Mouse (Mus musculus): Measurements from ENCODE around the gene Tmbim1. TPM values are rescaled to one million over a fixed set of nuclear protein-coding genes. Genes with fewer than 3 reads are reported as not detected.

The Tmbim1 gene
- polyA plus RNA-seq, 1 experiment: 69.2 TPM

DNA sequence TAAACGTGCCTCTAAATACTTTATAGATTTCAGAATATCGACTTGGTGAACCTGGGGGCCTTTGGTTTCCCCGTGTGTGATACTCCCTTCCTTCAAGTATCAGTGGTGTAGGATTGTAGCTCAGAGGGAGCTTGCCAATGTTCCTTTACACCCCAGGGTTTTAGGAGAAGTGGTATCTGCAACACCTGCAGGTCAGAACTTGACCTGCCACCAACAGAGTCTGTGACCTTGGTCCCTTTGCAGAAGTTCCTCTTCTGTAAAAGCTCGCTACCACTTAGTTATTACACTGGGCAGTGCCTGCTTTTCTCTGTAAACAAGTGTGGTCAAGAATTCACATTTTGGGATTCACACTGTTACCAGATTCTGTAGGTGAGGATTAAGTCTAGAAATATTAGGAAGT, 55.3 kb downstream of the Tmbim1 start:
- H3K27me3 ChIP-seq (ENCODE audit: control insufficient read depth, insufficient read depth, low read length): no peaks in the 10 kb centered on the region
- no peak for DNase-seq
- 65% methylated on average over 4 of the region's 4 CpGs for WGBS
- TF ChIP-seq POLR2A (IDR thresholded peaks at IDR 0.05; ENCODE audit: control insufficient read depth, extremely low read depth, insufficient read depth, low read length, poor library complexity) (no peak), CTCF (IDR thresholded peaks at IDR 0.05; ENCODE audit: borderline replicate concordance, control insufficient read depth, extremely low read depth, insufficient read depth, low read length, poor library complexity) (no peak)
- H3K36me3 ChIP-seq (ENCODE audit: control insufficient read depth, insufficient read depth, low read length): peaks cover 75% of the 10 kb centered on the region
- no peak overlapping the region for H3K27ac ChIP-seq (ENCODE audit: control insufficient read depth, insufficient read depth, low read length)
- peaks cover 13% of the 10 kb centered on the region for H3K4me1 ChIP-seq (replicated peaks; ENCODE audit: control insufficient read depth, insufficient read depth, low read length)
- H3K4me3 ChIP-seq (ENCODE audit: control insufficient read depth, insufficient read depth, low read length): no peak overlapping the region

DNA sequence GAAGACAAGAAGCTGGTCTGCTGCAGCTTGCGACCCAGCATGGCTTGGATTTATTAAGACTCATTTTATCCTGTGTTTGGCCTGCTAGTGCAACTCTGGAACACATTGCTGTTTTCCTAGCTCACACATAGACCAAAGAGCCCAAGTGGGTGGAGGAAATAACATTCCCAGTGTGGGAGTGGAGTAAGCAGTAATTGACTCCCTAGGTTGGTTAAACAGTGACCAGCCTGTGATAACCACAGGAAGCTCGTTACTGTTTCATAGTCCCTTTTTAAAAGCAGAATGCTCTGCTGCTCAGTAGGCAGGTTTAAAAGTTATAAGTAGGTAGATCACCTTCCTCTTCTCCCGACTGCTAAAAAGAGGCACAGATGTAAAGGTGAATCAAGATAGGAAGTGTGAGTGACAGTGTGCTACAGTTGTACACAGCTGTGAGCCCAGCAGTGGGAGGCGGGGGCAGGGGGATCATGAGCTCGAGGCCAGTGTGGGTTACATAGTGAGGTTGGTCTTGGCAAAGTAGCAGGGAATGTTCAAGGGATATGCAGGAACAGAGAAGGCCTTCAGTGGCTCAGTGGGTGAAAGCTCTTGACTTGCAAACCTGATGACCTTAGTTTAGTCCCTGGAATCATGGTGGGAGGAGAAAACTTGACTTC, 56.0 kb downstream of the Tmbim1 start:
- H3K27me3 ChIP-seq (ENCODE audit: control insufficient read depth, insufficient read depth, low read length): no peaks in the 10 kb centered on the region
- TF ChIP-seq CTCF (IDR thresholded peaks at IDR 0.05; ENCODE audit: borderline replicate concordance, control insufficient read depth, extremely low read depth, insufficient read depth, low read length, poor library complexity): no peak
- TF ChIP-seq POLR2A (IDR thresholded peaks at IDR 0.05; ENCODE audit: control insufficient read depth, extremely low read depth, insufficient read depth, low read length, poor library complexity): no peak
- peak; percentile 20 for DNase-seq
- peaks cover 13% of the 10 kb centered on the region for H3K4me1 ChIP-seq (replicated peaks; ENCODE audit: control insufficient read depth, insufficient read depth, low read length)
- H3K4me3 ChIP-seq (ENCODE audit: control insufficient read depth, insufficient read depth, low read length): no peak overlapping the region
- WGBS: 30% methylated on average over 5 of the region's 5 CpGs
- peak overlapping the region; percentile 58 for H3K27ac ChIP-seq (ENCODE audit: control insufficient read depth, insufficient read depth, low read length)
- peaks cover 68% of the 10 kb centered on the region for H3K36me3 ChIP-seq (ENCODE audit: control insufficient read depth, insufficient read depth, low read length)

DNA sequence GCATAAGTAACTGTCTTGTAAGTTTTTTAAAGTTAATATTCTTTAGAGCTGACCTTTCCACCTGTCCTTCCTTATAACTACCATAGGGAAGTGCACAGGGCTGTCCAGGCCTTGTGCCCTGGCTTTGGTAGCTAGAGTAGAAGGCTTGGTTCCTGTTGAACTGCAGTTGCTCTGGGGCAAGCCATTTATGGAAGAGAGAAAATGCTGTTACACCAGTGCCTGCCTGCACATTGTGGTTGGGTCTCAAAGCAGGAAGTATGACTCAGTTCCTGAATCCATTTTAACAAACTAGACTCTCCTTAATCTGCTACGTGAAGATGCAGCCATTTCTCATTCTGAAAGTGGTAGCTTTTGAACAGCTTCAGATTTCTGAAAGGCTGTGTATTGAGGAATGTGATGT, 56.6 kb downstream of the Tmbim1 start:
- DNase-seq: peak; percentile 48
- Histone ChIP-seq H3K36me3 (ENCODE audit: control insufficient read depth, insufficient read depth, low read length) (peaks cover 62% of the 10 kb centered on the region), H3K27ac (ENCODE audit: control insufficient read depth, insufficient read depth, low read length) (peak overlapping the region; percentile 84), H3K4me1 (replicated peaks; ENCODE audit: control insufficient read depth, insufficient read depth, low read length) (peaks cover 16% of the 10 kb centered on the region), H3K4me3 (ENCODE audit: control insufficient read depth, insufficient read depth, low read length) (no peak overlapping the region), H3K27me3 (ENCODE audit: control insufficient read depth, insufficient read depth, low read length) (no peaks in the 10 kb centered on the region)
- WGBS: 8% methylated on average over 1 of the region's 1 CpGs
- TF ChIP-seq CTCF (IDR thresholded peaks at IDR 0.05; ENCODE audit: borderline replicate concordance, control insufficient read depth, extremely low read depth, insufficient read depth, low read length, poor library complexity) (no peak), POLR2A (IDR thresholded peaks at IDR 0.05; ENCODE audit: control insufficient read depth, extremely low read depth, insufficient read depth, low read length, poor library complexity) (no peak)

DNA sequence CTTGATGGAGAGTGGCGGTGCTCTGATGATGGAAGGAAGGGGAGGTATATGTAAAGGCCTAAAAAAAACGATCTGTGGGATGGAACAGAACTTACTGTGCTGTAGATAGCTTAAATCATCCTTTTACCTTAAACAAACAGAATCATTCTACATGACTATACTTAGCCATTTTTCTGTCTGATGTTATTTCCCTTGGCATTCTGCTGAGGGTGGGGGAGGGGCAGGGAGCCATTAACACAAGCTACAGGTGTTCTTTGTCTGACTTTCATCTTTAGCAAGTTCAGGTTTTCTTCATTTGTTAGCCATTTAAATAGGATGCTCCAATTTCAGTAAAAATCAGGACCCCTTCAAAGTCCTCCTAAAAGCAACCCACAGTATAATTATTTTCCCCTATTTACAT, 59.9 kb downstream of the Tmbim1 start:
- no peak overlapping the region; the same call in 1 of the 2 replicates for H3K27ac ChIP-seq (ENCODE audit: control insufficient read depth, insufficient read depth, low read length)
- H3K36me3 ChIP-seq (ENCODE audit: control insufficient read depth, insufficient read depth, low read length): peaks cover 32% of the 10 kb centered on the region
- peaks cover 23% of the 10 kb centered on the region for H3K4me1 ChIP-seq (replicated peaks; ENCODE audit: control insufficient read depth, insufficient read depth, low read length)
- WGBS: 66% methylated on average over 2 of the region's 2 CpGs
- no peak overlapping the region for H3K4me3 ChIP-seq (ENCODE audit: control insufficient read depth, insufficient read depth, low read length)
- no peak for DNase-seq
- TF ChIP-seq CTCF (IDR thresholded peaks at IDR 0.05; ENCODE audit: borderline replicate concordance, control insufficient read depth, extremely low read depth, insufficient read depth, low read length, poor library complexity) (no peak), POLR2A (IDR thresholded peaks at IDR 0.05; ENCODE audit: control insufficient read depth, extremely low read depth, insufficient read depth, low read length, poor library complexity) (no peak)
- H3K27me3 ChIP-seq (ENCODE audit: control insufficient read depth, insufficient read depth, low read length): no peaks in the 10 kb centered on the region

DNA sequence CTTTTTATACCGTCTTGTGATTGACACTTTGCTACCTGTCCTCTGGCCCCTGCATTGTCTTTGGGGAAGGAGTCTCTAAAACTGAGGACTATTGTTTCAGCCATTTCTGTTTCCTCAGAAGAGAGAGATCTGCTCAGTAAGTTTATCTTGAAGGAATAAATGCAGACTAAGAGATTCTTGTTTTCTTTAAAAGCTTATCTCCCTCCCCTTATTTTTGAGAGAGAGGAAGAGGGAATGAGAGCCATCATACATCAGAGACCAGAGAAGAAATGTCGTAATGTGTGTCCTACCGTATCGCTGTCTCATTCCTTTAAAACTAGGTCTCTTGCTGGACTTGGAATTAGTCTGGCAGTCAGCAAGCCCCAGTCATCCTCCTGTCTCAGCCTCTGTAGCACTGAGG, 64.6 kb downstream of the Tmbim1 start:
- H3K36me3 ChIP-seq (ENCODE audit: control insufficient read depth, insufficient read depth, low read length): no peaks in the 10 kb centered on the region
- H3K4me1 ChIP-seq (replicated peaks; ENCODE audit: control insufficient read depth, insufficient read depth, low read length): peaks cover 26% of the 10 kb centered on the region

DNA sequence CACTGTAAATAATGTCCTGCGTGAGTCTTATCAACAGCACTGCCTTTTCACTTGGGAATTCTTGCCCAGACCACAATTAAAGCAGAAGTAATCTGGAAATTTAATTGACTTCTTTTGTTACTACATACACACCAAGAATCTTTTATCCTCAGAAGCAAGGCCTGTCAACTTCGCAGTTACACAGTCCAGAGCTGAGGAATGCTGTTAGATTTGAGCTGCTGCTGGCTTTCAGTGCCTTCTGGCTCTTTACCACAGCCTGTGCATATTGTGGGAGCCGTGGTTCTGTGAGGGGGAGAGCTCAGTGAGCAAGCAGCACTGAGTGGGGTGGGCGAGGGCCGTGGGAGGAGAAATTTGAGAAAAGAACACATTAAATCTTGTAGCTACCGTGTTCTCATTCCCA, 65.1 kb downstream of the Tmbim1 start:
- Histone ChIP-seq H3K27me3 (ENCODE audit: control insufficient read depth, insufficient read depth, low read length) (no peaks in the 10 kb centered on the region), H3K4me3 (ENCODE audit: control insufficient read depth, insufficient read depth, low read length) (no peak overlapping the region), H3K27ac (ENCODE audit: control insufficient read depth, insufficient read depth, low read length) (no peak overlapping the region), H3K36me3 (ENCODE audit: control insufficient read depth, insufficient read depth, low read length) (no peaks in the 10 kb centered on the region), H3K4me1 (replicated peaks; ENCODE audit: control insufficient read depth, insufficient read depth, low read length) (peaks cover 26% of the 10 kb centered on the region)
- WGBS: 54% methylated on average over 6 of the region's 6 CpGs
- DNase-seq: no peak
- TF ChIP-seq CTCF (IDR thresholded peaks at IDR 0.05; ENCODE audit: borderline replicate concordance, control insufficient read depth, extremely low read depth, insufficient read depth, low read length, poor library complexity) (no peak), POLR2A (IDR thresholded peaks at IDR 0.05; ENCODE audit: control insufficient read depth, extremely low read depth, insufficient read depth, low read length, poor library complexity) (no peak)

More for the DNA sequence above, 64.6 kb downstream of the Tmbim1 start:
- Histone ChIP-seq H3K27ac (ENCODE audit: control insufficient read depth, insufficient read depth, low read length) (no peak overlapping the region), H3K27me3 (ENCODE audit: control insufficient read depth, insufficient read depth, low read length) (no peaks in the 10 kb centered on the region), H3K4me3 (ENCODE audit: control insufficient read depth, insufficient read depth, low read length) (no peak overlapping the region)
- TF ChIP-seq POLR2A (IDR thresholded peaks at IDR 0.05; ENCODE audit: control insufficient read depth, extremely low read depth, insufficient read depth, low read length, poor library complexity): no peak
- no peak for TF ChIP-seq CTCF (IDR thresholded peaks at IDR 0.05; ENCODE audit: borderline replicate concordance, control insufficient read depth, extremely low read depth, insufficient read depth, low read length, poor library complexity)
- 83% methylated on average over 4 of the region's 4 CpGs for WGBS
- no peak for DNase-seq

Data from thymus, adult 2 months (tissue).